Mouse (Mus musculus) heart, adult 2 months (tissue): ENCODE measurements at regions not wholly inside any gene's neighbourhood (a gene's known extent, or its start where the extent isn't known, plus 50 kb on each side); places are given as distances from the start of the nearest gene placed in this dataset.

Experiments used
- CTCF ChIP-seq: fragments of 200-600 bp; IDR thresholded peaks from 2 replicates; pipeline ENCODE4 v1.8.1; 2022; ENCODE audit warnings: antibody characterized with exemption, mild to moderate bottlenecking, moderate library complexity
- POLR2A ChIP-seq: fragments of 200-500 bp; IDR thresholded peaks from 2 replicates; pipeline ENCODE4 v1.6.1; 2011; ENCODE audit warnings: mild to moderate bottlenecking, low read depth, low read length, control low read depth; ENCODE audit not compliant: insufficient read depth

DNA sequence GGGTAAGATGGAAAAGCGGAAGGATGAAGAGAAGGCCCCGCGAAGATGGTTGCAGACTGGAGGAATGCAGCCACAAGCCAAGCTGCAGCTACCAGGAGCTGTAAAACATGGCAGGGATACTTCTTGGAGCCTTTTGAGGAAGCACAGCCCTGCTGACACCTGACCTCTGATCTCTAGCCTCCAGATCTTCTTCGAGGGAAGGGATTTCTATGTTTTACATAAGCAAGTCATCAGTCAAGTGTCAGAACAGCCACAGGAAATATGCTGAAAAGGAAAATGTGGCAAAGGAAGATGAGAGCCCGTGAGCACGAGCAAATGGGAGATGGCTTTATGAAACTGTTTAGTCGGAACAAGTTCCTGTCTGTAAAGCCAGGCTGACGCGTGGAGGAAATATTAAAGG is 219.1 kb downstream of the Tshz3 start:
- TF ChIP-seq CTCF, result no peak
- no peak for TF ChIP-seq POLR2A
